Mouse (Mus musculus) brain, embryonic 18.5 days (tissue): ENCODE data around the gene Cenpm.

Source experiments
- DNase-seq: peaks from one replicate; pipeline ENCODE4 v3.0.0-alpha.2; 2012; ENCODE audit warnings: low read depth, low spot score

Gene Cenpm

GRCm38 (mm10) chr15:82215332-82216046, 29.1 kb downstream of the Cenpm start:
- DNase-seq = no peak

- DNase-seq = no peak
Observed at GRCm38 (mm10) chr15:82213222-82213621, 31.3 kb downstream of the Cenpm start.

- no peak for DNase-seq
Observed at GRCm38 (mm10) chr15:82212752-82213063, 31.8 kb downstream of the Cenpm start, which contains the start of gene Shisa8. Gene Shisa8, minus strand, starts transcription at chr15:82212815.

- DNase-seq = no peak
Observed at GRCm38 (mm10) chr15:82211911-82212751, 32.4 kb downstream of the Cenpm start.

- DNase-seq = no peak
Observed at GRCm38 (mm10) chr15:82211281-82211680, 33.3 kb downstream of the Cenpm start.

- DNase-seq = no peak
Observed at GRCm38 (mm10) chr15:82210801-82211200, 33.7 kb downstream of the Cenpm start.

- no peak for DNase-seq
Observed at GRCm38 (mm10) chr15:82209295-82210050, 35.1 kb downstream of the Cenpm start.

- DNase-seq = no peak
Observed at GRCm38 (mm10) chr15:82208307-82208706, 36.2 kb downstream of the Cenpm start.

GRCm38 (mm10) chr15:82207504-82208219, 36.9 kb downstream of the Cenpm start:
- DNase-seq = no peak

GRCm38 (mm10) chr15:82207105-82207459, 37.5 kb downstream of the Cenpm start:
- DNase-seq = no peak

GRCm38 (mm10) chr15:82206365-82207104, 38.0 kb downstream of the Cenpm start:
- peak; percentile 39 for DNase-seq

GRCm38 (mm10) chr15:82204680-82205371, 39.7 kb downstream of the Cenpm start:
- no peak for DNase-seq

- DNase-seq = no peak
Observed at GRCm38 (mm10) chr15:82203611-82204351, 40.8 kb downstream of the Cenpm start.

- DNase-seq = no peak
Observed at GRCm38 (mm10) chr15:82203090-82203489, 41.5 kb downstream of the Cenpm start.

GRCm38 (mm10) chr15:82202086-82202485, 42.5 kb downstream of the Cenpm start:
- no peak for DNase-seq

GRCm38 (mm10) chr15:82199546-82199945, 45.0 kb downstream of the Cenpm start:
- no peak for DNase-seq

- no peak for DNase-seq
Observed at GRCm38 (mm10) chr15:82198342-82198741, 46.2 kb downstream of the Cenpm start.

GRCm38 (mm10) chr15:82197937-82198336, 46.6 kb downstream of the Cenpm start:
- no peak for DNase-seq

GRCm38 (mm10) chr15:82197246-82197750, 47.2 kb downstream of the Cenpm start:
- DNase-seq = no peak
